Mouse (Mus musculus) forebrain, embryonic 11.5 days (tissue): ENCODE measurements at regions not wholly inside any gene's neighbourhood (a gene's known extent, or its start where the extent isn't known, plus 50 kb on each side); places are given as distances from the start of the nearest gene placed in this dataset.

Experiments used
- ATAC-seq: fragments of 200-750 bp; cut with Nextera tagmentation; replicated peaks from 2 replicates; pipeline ENCODE4 v1.8.0; 2017; ENCODE audit warnings: moderate TSS enrichment; ENCODE audit not compliant: low FRiP score
- DNase-seq: peaks from one replicate; pipeline ENCODE4 v3.0.0-alpha.2; 2017; ENCODE audit warnings: low spot score
- H3K27ac ChIP-seq: fragments of 300-500 bp; sonication (generic); 2 replicates; pipeline ENCODE4 v1.5.1; 2014; ENCODE audit warnings: low read depth, low read length
- H3K27me3 ChIP-seq: fragments of 300-500 bp; sonication (generic); 2 replicates; pipeline ENCODE4 v1.6.1; 2014; ENCODE audit warnings: mild to moderate bottlenecking, low read length, mixed read lengths; ENCODE audit not compliant: control insufficient read depth, insufficient read depth
- H3K36me3 ChIP-seq: fragments of 300-500 bp; sonication (generic); 2 replicates; pipeline ENCODE4 v1.6.1; 2014; ENCODE audit warnings: mild to moderate bottlenecking, low read length, moderate library complexity, mixed read lengths; ENCODE audit not compliant: control insufficient read depth, insufficient read depth
- H3K4me1 ChIP-seq: fragments of 300-500 bp; sonication (generic); replicated peaks from 2 replicates; pipeline ENCODE4 v1.6.1; 2014; ENCODE audit warnings: low read length, mixed read lengths; ENCODE audit not compliant: control insufficient read depth, insufficient read depth
- H3K4me2 ChIP-seq: fragments of 300-500 bp; sonication (generic); 2 replicates; pipeline ENCODE4 v1.6.1; 2014; ENCODE audit warnings: low read depth, mild to moderate bottlenecking, low read length, moderate library complexity, mixed read lengths; ENCODE audit not compliant: severe bottlenecking
- H3K4me3 ChIP-seq: fragments of 300-500 bp; sonication (generic); 2 replicates; pipeline ENCODE4 v1.5.1; 2014; ENCODE audit warnings: low read depth, low read length
- H3K9ac ChIP-seq: fragments of 300-500 bp; sonication (generic); 2 replicates; pipeline ENCODE4 v1.6.1; 2014; ENCODE audit warnings: low read length
- H3K9me3 ChIP-seq: fragments of 300-500 bp; sonication (generic); 2 replicates; pipeline ENCODE4 v1.6.1; 2016; ENCODE audit warnings: low read length, mixed read lengths; ENCODE audit not compliant: control insufficient read depth
- WGBS: fragments of 180-500 bp; shearing (Covaris S2); extraction: QIAGEN DNeasy Blood & Tissue Kit; methylation state at CpG from one replicate; pipeline ENCODE4 v1.1.7; 2014; 5-methylcytosine and 5-hydroxymethylcytosine counted together

- Histone ChIP-seq H3K9me3 (no peaks in the 10 kb centered on the region), H3K4me1 (no peaks in the 10 kb centered on the region), H3K27me3 (no peaks in the 10 kb centered on the region), H3K36me3 (no peaks in the 10 kb centered on the region), H3K4me2 (no peak overlapping the region), H3K9ac (no peak overlapping the region), H3K4me3 (no peak overlapping the region), H3K27ac (no peak overlapping the region)
- 90% methylated on average over 4 of the region's 4 CpGs for WGBS
- no peak for ATAC-seq
- no peak for DNase-seq
These were observed 596.1 kb upstream of the Mef2c start for GRCm38 (mm10) chr13:82907689-82908088.

- H3K9ac ChIP-seq, result no peak overlapping the region
- no peaks in the 10 kb centered on the region for H3K9me3 ChIP-seq
- no peaks in the 10 kb centered on the region for H3K36me3 ChIP-seq
- H3K4me1 ChIP-seq, result no peaks in the 10 kb centered on the region
- 88% methylated on average over 4 of the region's 4 CpGs for whole genome bisulfite sequencing
- DNase-seq (no peak), ATAC-seq (no peak)
- no peak overlapping the region for H3K4me2 ChIP-seq
- H3K4me3 ChIP-seq, result no peak overlapping the region
- no peaks in the 10 kb centered on the region for H3K27me3 ChIP-seq
- H3K27ac ChIP-seq, result no peak overlapping the region
These were observed 594.7 kb upstream of the Mef2c start for GRCm38 (mm10) chr13:82909151-82909550.

GRCm38 (mm10) chr13:82912859-82913258 lies 591.0 kb upstream of the Mef2c start:
- WGBS, result 80% methylated on average over 8 of the region's 8 CpGs
- no peak overlapping the region for H3K9ac ChIP-seq
- no peaks in the 10 kb centered on the region for H3K4me1 ChIP-seq
- H3K27ac ChIP-seq, result no peak overlapping the region
- H3K36me3 ChIP-seq, result no peaks in the 10 kb centered on the region
- no peak for DNase-seq
- H3K27me3 ChIP-seq, result no peaks in the 10 kb centered on the region
- no peak overlapping the region for H3K4me3 ChIP-seq
- H3K4me2 ChIP-seq, result no peak overlapping the region
- no peak for ATAC-seq
- H3K9me3 ChIP-seq, result no peaks in the 10 kb centered on the region

GRCm38 (mm10) chr13:82915194-82915593 lies 588.6 kb upstream of the Mef2c start:
- Histone ChIP-seq H3K9ac (no peak overlapping the region), H3K27ac (no peak overlapping the region), H3K9me3 (no peaks in the 10 kb centered on the region), H3K36me3 (no peaks in the 10 kb centered on the region), H3K4me3 (no peak overlapping the region), H3K27me3 (no peaks in the 10 kb centered on the region), H3K4me1 (no peaks in the 10 kb centered on the region), H3K4me2 (no peak overlapping the region)
- 88% methylated on average over 4 of the region's 4 CpGs for WGBS
- no peak for ATAC-seq
- DNase-seq, result no peak

- H3K27ac ChIP-seq, result no peak overlapping the region
These were observed 573.8 kb upstream of the Mef2c start for GRCm38 (mm10) chr13:82930010-82930409.

GRCm38 (mm10) chr13:82937856-82938255 lies 566.0 kb upstream of the Mef2c start:
- no peaks in the 10 kb centered on the region for H3K36me3 ChIP-seq
- H3K27me3 ChIP-seq, result no peaks in the 10 kb centered on the region
- H3K9me3 ChIP-seq, result no peaks in the 10 kb centered on the region
- H3K4me2 ChIP-seq, result no peak overlapping the region
- no peak overlapping the region for H3K9ac ChIP-seq
- WGBS, result 92% methylated on average over 3 of the region's 3 CpGs
- ATAC-seq, result no peak
- H3K4me1 ChIP-seq, result no peaks in the 10 kb centered on the region
- H3K4me3 ChIP-seq, result no peak overlapping the region
- no peak for DNase-seq
- no peak overlapping the region for H3K27ac ChIP-seq

More at GRCm38 (mm10) chr13:82930010-82930409, 573.8 kb upstream of the Mef2c start:
- Histone ChIP-seq H3K9ac (no peak overlapping the region), H3K9me3 (no peaks in the 10 kb centered on the region), H3K27me3 (no peaks in the 10 kb centered on the region), H3K4me1 (no peaks in the 10 kb centered on the region), H3K36me3 (no peaks in the 10 kb centered on the region), H3K4me3 (no peak overlapping the region), H3K4me2 (no peak overlapping the region)
- no peak for DNase-seq
- ATAC-seq, result no peak

- H3K27ac ChIP-seq, result no peak overlapping the region
- no peak for ATAC-seq
- H3K4me3 ChIP-seq, result no peak overlapping the region
- no peak overlapping the region for H3K4me2 ChIP-seq
- no peak overlapping the region for H3K9ac ChIP-seq
- no peaks in the 10 kb centered on the region for H3K4me1 ChIP-seq
- H3K36me3 ChIP-seq, result no peaks in the 10 kb centered on the region
- 50% methylated on average over 11 of the region's 11 CpGs for WGBS
- H3K27me3 ChIP-seq, result no peaks in the 10 kb centered on the region
- H3K9me3 ChIP-seq, result no peaks in the 10 kb centered on the region
- no peak for DNase-seq
These were observed 561.0 kb upstream of the Mef2c start for GRCm38 (mm10) chr13:82942691-82943341.

GRCm38 (mm10) chr13:82946931-82947330 lies 556.9 kb upstream of the Mef2c start:
- Histone ChIP-seq H3K27ac (no peak overlapping the region), H3K36me3 (no peaks in the 10 kb centered on the region), H3K4me3 (no peak overlapping the region), H3K9ac (no peak overlapping the region), H3K4me1 (no peaks in the 10 kb centered on the region), H3K9me3 (no peaks in the 10 kb centered on the region), H3K27me3 (no peaks in the 10 kb centered on the region), H3K4me2 (no peak overlapping the region)
- no peak for DNase-seq
- WGBS, result 92% methylated on average over 5 of the region's 5 CpGs
- ATAC-seq, result no peak

- Histone ChIP-seq H3K9ac (no peak overlapping the region), H3K4me1 (no peaks in the 10 kb centered on the region), H3K36me3 (no peaks in the 10 kb centered on the region), H3K27me3 (no peaks in the 10 kb centered on the region), H3K4me2 (no peak overlapping the region), H3K9me3 (no peaks in the 10 kb centered on the region), H3K4me3 (no peak overlapping the region), H3K27ac (no peak overlapping the region)
- DNase-seq (no peak), ATAC-seq (no peak)
- WGBS, result 88% methylated on average over 6 of the region's 6 CpGs
These were observed 554.3 kb upstream of the Mef2c start for GRCm38 (mm10) chr13:82949541-82949940.
